Mouse (Mus musculus): Measurements from ENCODE around the gene Zbtb16. TPM values are rescaled to one million over a fixed set of nuclear protein-coding genes. Genes with fewer than 3 reads are reported as not detected.

The Zbtb16 gene
- total and polyA plus RNA-seq, 3 experiments: 0.34 to 3.0 (median 0.90) TPM

DNA sequence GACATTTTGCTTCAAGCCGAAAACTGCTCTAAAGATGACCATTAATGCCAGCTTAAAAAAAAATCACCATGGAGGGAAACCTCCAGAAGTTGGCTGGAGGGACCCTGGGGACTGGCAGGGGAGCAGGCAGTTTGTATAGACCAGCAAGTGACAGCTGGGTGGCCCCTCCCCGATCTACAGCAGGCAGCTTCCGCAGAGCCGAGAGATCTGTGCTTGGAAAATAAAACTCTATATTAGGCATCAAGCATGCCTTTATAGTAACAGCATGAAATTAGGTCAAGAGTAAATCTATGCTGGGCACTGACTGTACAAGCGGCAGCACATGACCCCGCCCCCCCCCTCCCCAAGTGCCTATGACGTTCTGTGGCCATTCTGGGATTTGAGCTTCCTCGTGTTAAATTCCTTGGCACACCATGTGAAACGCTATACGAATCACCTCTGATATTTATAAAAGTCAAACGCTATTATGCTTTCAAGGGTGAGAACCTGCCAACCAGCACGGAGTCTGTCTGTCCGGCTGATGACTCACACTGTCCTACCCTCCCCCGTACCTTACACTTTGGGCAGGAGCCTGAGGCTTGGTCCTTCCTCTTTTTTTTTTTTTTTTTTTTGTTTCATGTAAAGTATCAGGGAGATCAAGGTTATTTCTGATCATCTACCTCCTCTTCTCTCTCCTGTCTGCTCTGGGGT lies 128.7 kb downstream of the Zbtb16 start:
- no peaks in the 10 kb centered on the region for H3K36me3 ChIP-seq (replicated peaks in 1 of 2; ENCODE audit: control insufficient read depth in 1 of 2, insufficient read depth in 1 of 2, low read length in 1 of 2)

DNA sequence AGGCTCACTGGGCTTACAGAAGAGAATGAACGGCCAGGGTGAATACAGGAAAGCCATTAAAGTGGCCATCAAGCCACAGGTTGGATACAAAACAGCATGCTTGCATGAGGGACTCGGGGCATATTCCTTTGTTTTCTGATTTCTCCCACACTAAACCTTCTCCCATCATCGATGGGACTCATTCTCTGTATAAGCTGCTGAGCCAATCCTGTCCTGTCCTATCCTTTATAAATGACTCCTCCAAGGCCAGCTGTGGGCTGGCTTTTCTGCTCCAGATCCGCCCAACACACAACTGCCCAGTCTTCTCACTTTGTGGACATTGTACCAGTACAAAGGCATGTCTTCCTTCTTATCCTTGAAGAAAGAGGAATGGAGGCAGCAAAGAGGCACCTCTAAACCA lies 134.7 kb downstream of the Zbtb16 start:
- no peaks in the 10 kb centered on the region for H3K36me3 ChIP-seq (replicated peaks in 1 of 2; ENCODE audit: control insufficient read depth in 1 of 2, insufficient read depth in 1 of 2, low read length in 1 of 2)
- H3K79me2 ChIP-seq (replicated peaks; ENCODE audit: control insufficient read depth, extremely low read depth, insufficient read depth, poor library complexity, severe bottlenecking): no peaks in the 10 kb centered on the region
- no peak overlapping the region for H3K27ac ChIP-seq (ENCODE audit: insufficient read depth, low read depth)
- in situ Hi-C loops (cut with MboI; ENCODE audit: low pct_ligation_motif_present, low pct_unique_long_range_greater_than_20kb, low sequenced_read_pairs): no loop called here
- DNase-seq (ENCODE audit: extremely low read depth): no peak
- no peak overlapping the region for H3K9ac ChIP-seq (ENCODE audit: insufficient read depth, low read depth)
- dilution Hi-C loops (cut with MboI; ENCODE audit: extremely low pct_ligation_motif_present, extremely low pct_unique_long_range_greater_than_20kb, low sequenced_read_pairs): no loop called here
- no peak for TF ChIP-seq JUN (IDR thresholded peaks at IDR 0.05; ENCODE audit: insufficient read depth, low read depth, low read length)
- TF ChIP-seq ZC3H11A (IDR thresholded peaks at IDR 0.05; ENCODE audit: low read depth, low read length): no peak
- no peak for TF ChIP-seq SMC3 (IDR thresholded peaks at IDR 0.05; ENCODE audit: low read depth, low read length)
- TF ChIP-seq GABPA (IDR thresholded peaks at IDR 0.05; ENCODE audit: insufficient replicate concordance, low read depth, low read length): no peak
- TF ChIP-seq HCFC1 (IDR thresholded peaks at IDR 0.05; ENCODE audit: low read depth, low read length): no peak
- no peak for TF ChIP-seq MYC (IDR thresholded peaks at IDR 0.05; ENCODE audit: low read depth, low read length)
- no peak for TF ChIP-seq MAX (IDR thresholded peaks at IDR 0.05; ENCODE audit: low read length)
- no peak overlapping the region for H3K4me3 ChIP-seq (replicated peaks in 1 of 3; ENCODE audit: low read depth in 2 of 3, low read length in 2 of 3, poor library complexity in 1 of 3)
- H3K27me3 ChIP-seq (replicated peaks): no peaks in the 10 kb centered on the region
- no peak overlapping the region for H3K4me2 ChIP-seq (ENCODE audit: insufficient read depth, low read depth, poor library complexity, severe bottlenecking)
- H3K9me3 ChIP-seq (replicated peaks; ENCODE audit: low read length): no peaks in the 10 kb centered on the region
- H3K4me1 ChIP-seq (ENCODE audit: control insufficient read depth in 1 of 2, insufficient read depth in 2 of 2): peaks cover 0 to 3% of the 10 kb centered on the region in 2 experiments; a peak in 1 of 4 replicates

More for the DNA sequence above, 128.7 kb downstream of the Zbtb16 start:
- Histone ChIP-seq H3K27me3 (replicated peaks) (no peaks in the 10 kb centered on the region), H3K4me2 (ENCODE audit: insufficient read depth, low read depth, poor library complexity, severe bottlenecking) (no peak overlapping the region), H3K4me3 (replicated peaks in 1 of 3; ENCODE audit: low read depth in 2 of 3, low read length in 2 of 3, poor library complexity in 1 of 3) (no peak overlapping the region), H3K9ac (ENCODE audit: insufficient read depth, low read depth) (no peak overlapping the region), H3K9me3 (replicated peaks; ENCODE audit: low read length) (peaks cover 2% of the 10 kb centered on the region), H3K79me2 (replicated peaks; ENCODE audit: control insufficient read depth, extremely low read depth, insufficient read depth, poor library complexity, severe bottlenecking) (no peaks in the 10 kb centered on the region), H3K27ac (ENCODE audit: insufficient read depth, low read depth) (no peak overlapping the region), H3K4me1 (ENCODE audit: control insufficient read depth in 1 of 2, insufficient read depth in 2 of 2) (peaks cover 3 to 33% of the 10 kb centered on the region in 2 experiments; a peak in 3 of 4 replicates)
- in situ Hi-C loops (cut with MboI; ENCODE audit: low pct_ligation_motif_present, low pct_unique_long_range_greater_than_20kb, low sequenced_read_pairs) (no loop called here), dilution Hi-C loops (cut with MboI; ENCODE audit: extremely low pct_ligation_motif_present, extremely low pct_unique_long_range_greater_than_20kb, low sequenced_read_pairs) (no loop called here)
- TF ChIP-seq SMC3 (IDR thresholded peaks at IDR 0.05; ENCODE audit: low read depth, low read length) (no peak), CHD2 (IDR thresholded peaks at IDR 0.05; ENCODE audit: low read length) (0 out of 2 replicates have a peak, but pooled peaks have one; percentile 16), MAZ (IDR thresholded peaks at IDR 0.05; ENCODE audit: low read depth, low read length) (no peak), CHD1 (IDR thresholded peaks at IDR 0.05; ENCODE audit: low read depth, low read length) (no peak), USF1 (IDR thresholded peaks at IDR 0.05; ENCODE audit: low read depth, low read length) (no peak), ELF1 (IDR thresholded peaks at IDR 0.05; ENCODE audit: low read depth, low read length) (no peak), MAFK (IDR thresholded peaks at IDR 0.05; ENCODE audit: insufficient replicate concordance, low read length) (no peak), TBP (conservative IDR thresholded peaks at IDR 0.05; ENCODE audit: low read depth, low read length) (no peak), ZMIZ1 (IDR thresholded peaks at IDR 0.05; ENCODE audit: low read depth, low read length) (no peak), IRF4 (IDR thresholded peaks at IDR 0.05; ENCODE audit: low read depth, low read length) (no peak), KAT2A (IDR thresholded peaks at IDR 0.05; ENCODE audit: insufficient replicate concordance, low read length) (no peak), CTCF (conservative IDR thresholded peaks at IDR 0.05 in 1 of 2, IDR thresholded peaks at IDR 0.05 in 1 of 2; ENCODE audit: low read depth in 2 of 2, low read length in 2 of 2) (no peak), RAD21 (IDR thresholded peaks at IDR 0.05; ENCODE audit: low read depth, low read length) (no peak), HCFC1 (IDR thresholded peaks at IDR 0.05; ENCODE audit: low read depth, low read length) (no peak), MEF2A (IDR thresholded peaks at IDR 0.05; ENCODE audit: borderline replicate concordance, low read depth, low read length) (no peak), PAX5 (IDR thresholded peaks at IDR 0.05; ENCODE audit: low read length) (no peak), USF2 (conservative IDR thresholded peaks at IDR 0.05; ENCODE audit: low read depth, low read length) (no peak), JUN (IDR thresholded peaks at IDR 0.05; ENCODE audit: insufficient read depth, low read depth, low read length) (peak; percentile 20; the same call in 1 of the 2 replicates), ZNF384 (IDR thresholded peaks at IDR 0.05; ENCODE audit: low read depth, low read length) (peak; percentile 94), ZKSCAN1 (IDR thresholded peaks at IDR 0.05; ENCODE audit: borderline replicate concordance, low read depth, low read length) (no peak), NRF1 (IDR thresholded peaks at IDR 0.05; ENCODE audit: low read depth, low read length) (no peak), MXI1 (IDR thresholded peaks at IDR 0.05; ENCODE audit: low read depth, low read length) (no peak), EP300 (IDR thresholded peaks at IDR 0.05; ENCODE audit: low read length) (peak; percentile 52), BHLHE40 (IDR thresholded peaks at IDR 0.05; ENCODE audit: low read depth, low read length) (0 out of 2 replicates have a peak, but pooled peaks have one; percentile 22), MAX (IDR thresholded peaks at IDR 0.05; ENCODE audit: low read length) (no peak), NELFE (IDR thresholded peaks at IDR 0.05; ENCODE audit: low read depth, low read length) (no peak), GABPA (IDR thresholded peaks at IDR 0.05; ENCODE audit: insufficient replicate concordance, low read depth, low read length) (no peak), ZC3H11A (IDR thresholded peaks at IDR 0.05; ENCODE audit: low read depth, low read length) (no peak), POLR2A (IDR thresholded peaks at IDR 0.05; ENCODE audit: low read depth, low read length) (no peak), UBTF (IDR thresholded peaks at IDR 0.05; ENCODE audit: low read depth, low read length) (no peak), POLR2AphosphoS2 (IDR thresholded peaks at IDR 0.05; ENCODE audit: low read depth, low read length) (no peak), E2F4 (IDR thresholded peaks at IDR 0.05; ENCODE audit: insufficient replicate concordance, low read depth, low read length) (no peak), ETS1 (conservative IDR thresholded peaks at IDR 0.05; ENCODE audit: low read depth, low read length) (no peak), MYC (IDR thresholded peaks at IDR 0.05; ENCODE audit: low read depth, low read length) (no peak), SIN3A (IDR thresholded peaks at IDR 0.05; ENCODE audit: low read length) (no peak), TCF12 (IDR thresholded peaks at IDR 0.05; ENCODE audit: low read depth, low read length) (no peak), RCOR1 (conservative IDR thresholded peaks at IDR 0.05; ENCODE audit: low read depth, low read length) (no peak), JUND (conservative IDR thresholded peaks at IDR 0.05; ENCODE audit: low read depth, low read length) (peak; percentile 57; the same call in 1 of the 2 replicates)
- DNase-seq (ENCODE audit: extremely low read depth): peak; percentile 50
